In the genomic region with DNA sequence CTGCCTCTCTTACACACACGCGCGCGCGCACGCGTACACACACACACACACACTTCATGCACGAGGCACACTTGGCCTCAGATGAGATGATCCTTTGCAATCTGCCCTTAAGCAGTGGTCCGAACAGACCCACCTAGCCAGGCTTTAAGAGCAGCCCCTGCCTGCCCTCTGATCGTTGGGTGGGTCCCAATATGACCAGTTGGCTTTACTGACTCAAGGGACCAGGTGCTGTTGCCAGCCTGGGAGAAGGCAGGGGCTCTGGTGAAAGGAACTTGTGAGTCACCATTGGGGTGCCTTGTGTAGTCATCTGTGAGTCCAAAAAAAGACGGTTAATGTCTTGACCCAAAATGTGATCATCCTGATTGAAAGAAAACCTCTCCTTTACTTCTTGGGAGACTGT, we compare ENCODE assay signal across 16 mouse cellular contexts.
"Had no signal": no experiment of that assay in that cellular context is flagged by ENCODE, and none has a peak within 500 bp of the region (broad histone marks: within the 10 kb centered on the region; RNA-seq: fewer than 3 reads in every experiment).

No protein-coding gene starts in this region.

- ATAC-seq: liver, postnatal 0 days; midbrain, embryonic 13.5 days had no signal

- H3K27me3 ChIP-seq: neural tube, embryonic 12.5 days; stomach, embryonic 15.5 days had no signal

- H3K9ac ChIP-seq: limb, embryonic 12.5 days; liver, embryonic 13.5 days; liver, postnatal 0 days; midbrain, embryonic 13.5 days; neural tube, embryonic 12.5 days; stomach, embryonic 15.5 days had no signal

- H3K4me1 ChIP-seq: limb, embryonic 12.5 days; liver, embryonic 13.5 days; stomach, embryonic 15.5 days had no signal

- H3K4me2 ChIP-seq: limb, embryonic 12.5 days; liver, embryonic 13.5 days; midbrain, embryonic 13.5 days; neural tube, embryonic 12.5 days; stomach, embryonic 15.5 days had no signal

- H3K36me3 ChIP-seq: limb, embryonic 12.5 days; liver, embryonic 13.5 days; midbrain, embryonic 13.5 days; neural tube, embryonic 12.5 days; stomach, embryonic 15.5 days had no signal

- H3K9me3 ChIP-seq: limb, embryonic 12.5 days; liver, embryonic 13.5 days; midbrain, embryonic 13.5 days; neural tube, embryonic 12.5 days; stomach, embryonic 15.5 days had no signal

- H3K4me3 ChIP-seq: limb, embryonic 12.5 days; liver, embryonic 13.5 days; midbrain, embryonic 13.5 days; neural tube, embryonic 12.5 days; stomach, embryonic 15.5 days had no signal

- H3K27ac ChIP-seq: limb, embryonic 12.5 days; liver, embryonic 13.5 days; midbrain, embryonic 13.5 days; neural tube, embryonic 12.5 days; stomach, embryonic 15.5 days had no signal

- DNase-seq: kidney, adult 8-10 months; kidney, postnatal 36 days; layer of hippocampus, adult 9-11 months; layer of hippocampus, postnatal 36 days; liver; liver, embryonic 13.5 days; liver, postnatal 0 days; lung, postnatal 14 days; right cerebral cortex, postnatal 4 days; spleen, adult 18-20 months; thymus, adult 2 months; thymus, postnatal 25 days had no signal
